Mouse (Mus musculus) lung, postnatal 0 days (tissue): ENCODE results near the gene Map3k14.

Experiments
- CTCF ChIP-seq: IDR thresholded peaks from 2 replicates; pipeline ENCODE4 v1.5.1; 2016; ENCODE audit warnings: antibody characterized with exemption, mild to moderate bottlenecking
- EP300 ChIP-seq: IDR thresholded peaks from 2 replicates; pipeline ENCODE4 v1.6.1; 2016; ENCODE audit warnings: antibody characterized with exemption, mild to moderate bottlenecking, control low read depth

DNA sequence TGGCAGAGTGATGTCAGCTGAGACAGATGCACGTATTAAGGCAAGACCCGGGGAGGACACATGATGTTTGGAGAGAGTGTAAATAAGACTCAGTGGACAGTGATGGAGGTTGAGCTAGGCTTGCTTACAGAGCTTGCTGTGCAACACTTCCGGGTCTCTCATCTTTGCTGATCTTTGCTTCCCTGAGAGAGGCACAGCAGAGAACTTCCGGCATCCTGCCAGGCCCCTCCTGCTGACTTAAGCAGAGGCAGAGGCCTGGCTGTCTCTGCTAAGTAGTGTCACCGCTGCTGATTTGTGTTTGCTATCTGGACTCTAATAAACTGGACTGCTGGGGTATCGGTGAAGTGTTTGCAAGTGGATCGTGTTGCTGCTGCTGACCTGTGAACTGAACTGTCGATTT, 40.6 kb upstream of the Map3k14 start:
- TF ChIP-seq CTCF (no peak), EP300 (no peak)
